Mouse (Mus musculus): ENCODE measurements around the gene Apoe. TPM values are rescaled to one million over a fixed set of nuclear protein-coding genes. Genes with fewer than 3 reads are reported as not detected.

The Apoe gene
- 2.0 TPM for polyA plus RNA-seq (2012; fragmentation: generic; extraction: Trizol)
- long read RNA-seq, experiment 1, partial matches to known transcripts = 1 of 7 reads
- long read RNA-seq, experiment 1, other reads (novel, unspliced or antisense) = 1 of 7 reads
- long read RNA-seq, experiment 2 = 0 reads

GRCm38 (mm10) chr7:19698907-19699826 lies at the start of gene Apoe:
Gene Apoe, minus strand, starts transcription at chr7:19699188.
- H3K79me3 ChIP-seq (ENCODE audit: low read depth) = no peaks in the 10 kb centered on the region

GRCm38 (mm10) chr7:19747420-19748218 lies 48.6 kb upstream of the Apoe start:
- no peaks in the 10 kb centered on the region for H3K79me3 ChIP-seq (ENCODE audit: low read depth)
- H3K79me2 ChIP-seq (ENCODE audit: control insufficient read depth, insufficient read depth) = no peaks in the 10 kb centered on the region
- no peaks in the 10 kb centered on the region for H3K27me3 ChIP-seq (ENCODE audit: control insufficient read depth, insufficient read depth, insufficient read length)
- H3K4me3 ChIP-seq (ENCODE audit: insufficient read depth, poor library complexity, severe bottlenecking) = no peak overlapping the region
- H3ac ChIP-seq (ENCODE audit: control insufficient read depth, insufficient read length, low read depth) = no peak overlapping the region
- no peak for TF ChIP-seq MYOD1 (IDR thresholded peaks at IDR 0.05; ENCODE audit: control insufficient read depth, insufficient read length, low read depth)
- TF ChIP-seq CEBPB (IDR thresholded peaks at IDR 0.05; ENCODE audit: low read depth) = no peak
- TF ChIP-seq CTCF (IDR thresholded peaks at IDR 0.05; ENCODE audit: control insufficient read depth, insufficient read depth, insufficient read length) = no peak
- TF ChIP-seq MYOG (IDR thresholded peaks at IDR 0.05; ENCODE audit: control insufficient read depth, extremely low read depth, insufficient read length) = no peak
- TF ChIP-seq USF1 (IDR thresholded peaks at IDR 0.05; ENCODE audit: low read depth) = no peak
- TF ChIP-seq MAX (IDR thresholded peaks at IDR 0.05) = no peak
- TF ChIP-seq FOSL1 (IDR thresholded peaks at IDR 0.05; ENCODE audit: insufficient read depth, low read length, poor library complexity, severe bottlenecking) = no peak
- H3K36me3 ChIP-seq (ENCODE audit: control insufficient read depth, insufficient read depth) = no peaks in the 10 kb centered on the region

More at GRCm38 (mm10) chr7:19698907-19699826, at the start of gene Apoe:
- H3ac ChIP-seq (ENCODE audit: control insufficient read depth, insufficient read length, low read depth) = no peak within 1 kb of the TSS
- H3K79me2 ChIP-seq (ENCODE audit: control insufficient read depth, insufficient read depth) = no peaks in the 10 kb centered on the region
- TF ChIP-seq MYOD1 (IDR thresholded peaks at IDR 0.05; ENCODE audit: control insufficient read depth, insufficient read length, low read depth) (no peak), FOSL1 (IDR thresholded peaks at IDR 0.05; ENCODE audit: insufficient read depth, low read length, poor library complexity, severe bottlenecking) (no peak), USF1 (IDR thresholded peaks at IDR 0.05; ENCODE audit: low read depth) (no peak), CTCF (IDR thresholded peaks at IDR 0.05; ENCODE audit: control insufficient read depth, insufficient read depth, insufficient read length) (no peak), MYOG (IDR thresholded peaks at IDR 0.05; ENCODE audit: control insufficient read depth, extremely low read depth, insufficient read length) (no peak), CEBPB (IDR thresholded peaks at IDR 0.05; ENCODE audit: low read depth) (no peak), MAX (IDR thresholded peaks at IDR 0.05) (no peak)
- H3K36me3 ChIP-seq (ENCODE audit: control insufficient read depth, insufficient read depth) = no peaks in the 10 kb centered on the region
- H3K4me3 ChIP-seq (ENCODE audit: insufficient read depth, poor library complexity, severe bottlenecking) = no peak within 1 kb of the TSS
- H3K27me3 ChIP-seq (ENCODE audit: control insufficient read depth, insufficient read depth, insufficient read length) = no peaks in the 10 kb centered on the region

- Histone ChIP-seq H3K4me3 (ENCODE audit: insufficient read depth, poor library complexity, severe bottlenecking) (no peak overlapping the region), H3ac (ENCODE audit: control insufficient read depth, insufficient read length, low read depth) (no peak overlapping the region), H3K79me3 (ENCODE audit: low read depth) (no peaks in the 10 kb centered on the region), H3K27me3 (ENCODE audit: control insufficient read depth, insufficient read depth, insufficient read length) (no peaks in the 10 kb centered on the region), H3K79me2 (ENCODE audit: control insufficient read depth, insufficient read depth) (no peaks in the 10 kb centered on the region), H3K36me3 (ENCODE audit: control insufficient read depth, insufficient read depth) (no peaks in the 10 kb centered on the region)
- TF ChIP-seq CEBPB (IDR thresholded peaks at IDR 0.05; ENCODE audit: low read depth) (no peak), MAX (IDR thresholded peaks at IDR 0.05) (no peak), MYOG (IDR thresholded peaks at IDR 0.05; ENCODE audit: control insufficient read depth, extremely low read depth, insufficient read length) (no peak), USF1 (IDR thresholded peaks at IDR 0.05; ENCODE audit: low read depth) (no peak), MYOD1 (IDR thresholded peaks at IDR 0.05; ENCODE audit: control insufficient read depth, insufficient read length, low read depth) (no peak), FOSL1 (IDR thresholded peaks at IDR 0.05; ENCODE audit: insufficient read depth, low read length, poor library complexity, severe bottlenecking) (no peak), CTCF (IDR thresholded peaks at IDR 0.05; ENCODE audit: control insufficient read depth, insufficient read depth, insufficient read length) (no peak)
These were observed 47.6 kb upstream of the Apoe start for GRCm38 (mm10) chr7:19746426-19747201.

- H3ac ChIP-seq (ENCODE audit: control insufficient read depth, insufficient read length, low read depth) = no peak overlapping the region
- no peaks in the 10 kb centered on the region for H3K79me2 ChIP-seq (ENCODE audit: control insufficient read depth, insufficient read depth)
- no peak overlapping the region for H3K4me3 ChIP-seq (ENCODE audit: insufficient read depth, poor library complexity, severe bottlenecking)
- H3K27me3 ChIP-seq (ENCODE audit: control insufficient read depth, insufficient read depth, insufficient read length) = no peaks in the 10 kb centered on the region
- TF ChIP-seq USF1 (IDR thresholded peaks at IDR 0.05; ENCODE audit: low read depth) = no peak
- TF ChIP-seq FOSL1 (IDR thresholded peaks at IDR 0.05; ENCODE audit: insufficient read depth, low read length, poor library complexity, severe bottlenecking) = no peak
- TF ChIP-seq MAX (IDR thresholded peaks at IDR 0.05) = no peak
- TF ChIP-seq MYOG (IDR thresholded peaks at IDR 0.05; ENCODE audit: control insufficient read depth, extremely low read depth, insufficient read length) = no peak
- no peak for TF ChIP-seq MYOD1 (IDR thresholded peaks at IDR 0.05; ENCODE audit: control insufficient read depth, insufficient read length, low read depth)
- no peak for TF ChIP-seq CEBPB (IDR thresholded peaks at IDR 0.05; ENCODE audit: low read depth)
- TF ChIP-seq CTCF (IDR thresholded peaks at IDR 0.05; ENCODE audit: control insufficient read depth, insufficient read depth, insufficient read length) = no peak
- no peaks in the 10 kb centered on the region for H3K79me3 ChIP-seq (ENCODE audit: low read depth)
- H3K36me3 ChIP-seq (ENCODE audit: control insufficient read depth, insufficient read depth) = no peaks in the 10 kb centered on the region
These were observed 47.0 kb upstream of the Apoe start for GRCm38 (mm10) chr7:19745971-19746370.

Data from C2C12 (cell line).